Comparison of ENCODE assay signal across 11 mouse cellular contexts in the genomic region with DNA sequence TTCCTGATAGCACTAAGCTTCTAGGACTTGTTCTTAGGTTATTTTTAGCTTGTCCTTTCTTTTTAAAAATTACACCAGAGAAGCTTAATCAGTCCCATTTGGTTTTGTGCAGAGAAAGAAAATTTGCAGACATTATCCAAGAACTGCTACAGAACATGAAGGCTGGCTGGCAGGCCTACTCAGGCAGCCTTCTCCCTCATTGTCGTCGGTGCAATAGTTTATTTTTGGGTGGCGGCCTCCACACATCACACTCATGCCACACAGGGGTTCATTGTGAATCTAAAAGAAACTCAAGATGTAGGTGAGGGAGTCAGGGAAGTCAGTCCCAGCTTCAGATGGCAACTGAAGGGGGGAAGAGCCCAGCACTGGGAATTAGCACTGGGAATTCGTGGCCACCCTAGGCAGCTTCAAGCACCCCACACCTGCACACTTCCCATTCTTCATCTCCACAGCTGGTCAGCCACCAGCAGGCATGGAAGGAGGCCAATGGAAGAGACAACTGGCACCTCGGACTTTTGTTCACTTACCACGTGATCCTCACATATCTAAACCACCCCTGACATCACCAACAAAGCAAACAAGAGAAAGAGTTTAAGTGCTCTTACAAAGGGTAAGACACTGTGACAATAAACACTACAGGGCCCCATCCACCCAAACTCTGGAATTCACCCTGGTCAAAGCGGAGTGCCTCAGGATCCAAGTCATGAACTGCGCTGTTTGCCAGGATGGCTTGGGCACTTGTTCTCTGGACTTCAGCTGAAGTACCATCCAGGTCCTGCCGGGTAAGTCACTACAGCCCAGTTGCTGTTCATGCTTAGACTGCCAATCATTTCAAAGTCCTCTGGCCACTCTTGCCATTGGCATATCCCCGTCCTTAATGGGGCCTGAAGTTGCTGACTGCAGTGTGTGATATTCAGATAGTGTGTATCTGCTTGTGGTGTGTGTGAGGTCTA. TPM values are rescaled to one million over a fixed set of nuclear protein-coding genes. Genes with fewer than 3 reads are reported as not detected.
DNase-seq lines count a peak whose midpoint lies in the region; ATAC-seq and TF ChIP-seq lines count a peak whose summit lies in the region.
"Had no signal": no experiment of that assay in that cellular context is flagged by ENCODE, and none has a peak within 500 bp of the region (broad histone marks: within the 10 kb centered on the region; RNA-seq: fewer than 3 reads in every experiment).

No protein-coding gene starts in this region.

- no peak for TF ChIP-seq CTCF in liver, adult 2 months (IDR thresholded peaks at IDR 0.05; ENCODE audit: low read depth, low read length)
- no peak for TF ChIP-seq CTCF in liver, embryonic 14.5 days (IDR thresholded peaks at IDR 0.05; ENCODE audit: low read depth)

- no peak for TF ChIP-seq POLR2A in liver, adult 2 months (IDR thresholded peaks at IDR 0.05; ENCODE audit: extremely low read depth, insufficient read depth, low read length)
- no peak for TF ChIP-seq POLR2A in myocyte (IDR thresholded peaks at IDR 0.05; ENCODE audit: insufficient read length, low read depth)

- no peak overlapping the region for H3K9ac ChIP-seq in heart, embryonic 15.5 days
- H3K9ac ChIP-seq in liver, adult 2 months (ENCODE audit: low read depth, low read length) = no peak overlapping the region
- no peak overlapping the region for H3K9ac ChIP-seq in liver, embryonic 14.5 days (replicated peaks)
- H3K9ac ChIP-seq: embryonic facial prominence, embryonic 13.5 days; forebrain, embryonic 13.5 days had no signal

- H3K27ac ChIP-seq in heart, embryonic 15.5 days = peak overlapping the region; percentile 7; the same call in 1 of the 2 replicates
- H3K27ac ChIP-seq in liver, adult 2 months (replicated peaks; ENCODE audit: insufficient read depth, low read depth, low read length) = peak overlapping the region; percentile 30
- no peak overlapping the region for H3K27ac ChIP-seq in liver, embryonic 14.5 days
- H3K27ac ChIP-seq: embryonic facial prominence, embryonic 13.5 days; forebrain, embryonic 13.5 days had no signal

- no peak overlapping the region for H3K4me2 ChIP-seq in heart, embryonic 15.5 days
- H3K4me2 ChIP-seq in liver, embryonic 14.5 days (ENCODE audit: low read depth) = no peak overlapping the region
- H3K4me2 ChIP-seq in myocyte (ENCODE audit: low read depth) = peak overlapping the region; percentile 8
- H3K4me2 ChIP-seq: embryonic facial prominence, embryonic 13.5 days; forebrain, embryonic 13.5 days had no signal

- no peaks in the 10 kb centered on the region for H3K79me2 ChIP-seq in liver, adult 2 months (ENCODE audit: control insufficient read depth, insufficient read depth, low read length)
- H3K79me2 ChIP-seq in myocyte (ENCODE audit: control insufficient read depth, insufficient read depth) = no peaks in the 10 kb centered on the region

- 57% methylated on average over 10 of the region's 10 CpGs for WGBS in heart, embryonic 15.5 days
- WGBS in liver, adult 2 months = 43% methylated on average over 10 of the region's 10 CpGs
- 55% methylated on average over 10 of the region's 10 CpGs for WGBS in liver, embryonic 14.5 days (ENCODE audit: insufficient replicate concordance)

- DNase-seq in heart, postnatal 4 days = no peak
- DNase-seq in liver, adult 2 months (ENCODE audit: extremely low read depth, low read depth, low spot score) = peak; percentile 92
- no peak for DNase-seq in liver
- no peak for DNase-seq in liver, embryonic 14.5 days (ENCODE audit: low read depth in 3 of 3, low spot score in 3 of 3)
- no peak for DNase-seq in T-cell, adult 2 months (ENCODE audit: low spot score)
- DNase-seq in retina, postnatal 1 day = no peak
- DNase-seq: gastrocnemius, postnatal 36 days had no signal

- TF ChIP-seq EP300 in liver, embryonic 14.5 days (IDR thresholded peaks at IDR 0.05; ENCODE audit: low read depth) = no peak

- no peak overlapping the region for H3ac ChIP-seq in myocyte (ENCODE audit: control insufficient read depth, insufficient read length)

- H3K4me1 ChIP-seq in heart, embryonic 15.5 days (replicated peaks) = peaks cover 5% of the 10 kb centered on the region; the same call in 1 of the 2 replicates
- H3K4me1 ChIP-seq in liver, adult 2 months (ENCODE audit: control insufficient read depth, insufficient read depth, low read length) = peaks cover 4% of the 10 kb centered on the region; the same call in 1 of the 2 replicates
- peaks cover 0 to 10% of the 10 kb centered on the region in 2 experiments; a peak in 2 of 4 replicates for H3K4me1 ChIP-seq in liver, embryonic 14.5 days (replicated peaks; ENCODE audit: control insufficient read depth in 2 of 2, insufficient read depth in 2 of 2, low read length in 1 of 2)
- H3K4me1 ChIP-seq: forebrain, embryonic 13.5 days had no signal

- H3K4me3 ChIP-seq in heart, embryonic 15.5 days = no peak overlapping the region
- no peak overlapping the region for H3K4me3 ChIP-seq in liver, adult 2 months (ENCODE audit: insufficient read depth, low read depth, low read length)
- no peak overlapping the region for H3K4me3 ChIP-seq in liver, embryonic 14.5 days (ENCODE audit: insufficient read depth in 1 of 2, low read depth in 2 of 2, low read length in 2 of 2)
- H3K4me3 ChIP-seq in myocyte = no peak overlapping the region
- H3K4me3 ChIP-seq: embryonic facial prominence, embryonic 13.5 days; forebrain, embryonic 13.5 days had no signal

- no peaks in the 10 kb centered on the region for H3K27me3 ChIP-seq in heart, embryonic 15.5 days
- H3K27me3 ChIP-seq in liver, adult 2 months (ENCODE audit: control insufficient read depth, insufficient read depth, low read length) = no peaks in the 10 kb centered on the region
- H3K27me3 ChIP-seq in liver, embryonic 14.5 days (ENCODE audit: control insufficient read depth, insufficient read depth, low read length) = no peaks in the 10 kb centered on the region
- H3K27me3 ChIP-seq in myocyte (ENCODE audit: control insufficient read depth, insufficient read depth, insufficient read length) = no peaks in the 10 kb centered on the region
- H3K27me3 ChIP-seq: embryonic facial prominence, embryonic 13.5 days; forebrain, embryonic 13.5 days had no signal

- no peaks in the 10 kb centered on the region for H3K9me3 ChIP-seq in heart, embryonic 15.5 days (replicated peaks)
- H3K9me3 ChIP-seq in liver, embryonic 14.5 days (ENCODE audit: control insufficient read depth, low read length) = no peaks in the 10 kb centered on the region
- H3K9me3 ChIP-seq: embryonic facial prominence, embryonic 13.5 days; forebrain, embryonic 13.5 days had no signal

- no peaks in the 10 kb centered on the region for H3K36me3 ChIP-seq in heart, embryonic 15.5 days
- H3K36me3 ChIP-seq in liver, adult 2 months (ENCODE audit: control insufficient read depth, insufficient read depth, low read length) = no peaks in the 10 kb centered on the region
- no peaks in the 10 kb centered on the region for H3K36me3 ChIP-seq in liver, embryonic 14.5 days (replicated peaks; ENCODE audit: control insufficient read depth, insufficient read depth, low read depth)
- H3K36me3 ChIP-seq in myocyte (ENCODE audit: control insufficient read depth, insufficient read depth) = no peaks in the 10 kb centered on the region
- H3K36me3 ChIP-seq: embryonic facial prominence, embryonic 13.5 days had no signal

- no peak for ATAC-seq in heart, embryonic 15.5 days (replicated peaks; ENCODE audit: insufficient number of reproducible peaks, insufficient read depth, low FRiP score, low read depth)
- ATAC-seq in liver, embryonic 14.5 days (ENCODE audit: insufficient read depth) = 0 out of 2 replicates have a peak, but pooled peaks have one; percentile 14
- ATAC-seq: forebrain, embryonic 13.5 days had no signal

TF ChIP-seq in myocyte, 11 proteins besides CTCF, POLR2A, EP300 and RAD21:
- no peak for TF ChIP-seq SRF (IDR thresholded peaks at IDR 0.05; ENCODE audit: control insufficient read depth, insufficient read length, low read depth)
- TF ChIP-seq TCF3 (IDR thresholded peaks at IDR 0.05; ENCODE audit: insufficient read length, low read depth) = no peak
- TF ChIP-seq MAX (IDR thresholded peaks at IDR 0.05; ENCODE audit: low read depth) = no peak
- TF ChIP-seq REST (IDR thresholded peaks at IDR 0.05; ENCODE audit: insufficient read depth, insufficient read length) = no peak
- TF ChIP-seq MYOG (IDR thresholded peaks at IDR 0.05; ENCODE audit: control insufficient read depth in 1 of 3, insufficient read depth in 1 of 3, insufficient read length in 2 of 3, low read depth in 2 of 3) = peak; percentile 14 to 85 (median 38)
- TF ChIP-seq MYOD1 (IDR thresholded peaks at IDR 0.05; ENCODE audit: control insufficient read depth in 1 of 3, insufficient read length in 2 of 3, low read depth in 2 of 3) = peak in 2 of 3 experiments; percentile 44
- TF ChIP-seq USF1 (IDR thresholded peaks at IDR 0.05; ENCODE audit: low read depth) = no peak
- no peak for TF ChIP-seq POLR2AphosphoS2 (IDR thresholded peaks at IDR 0.05; ENCODE audit: insufficient read length, low read depth)
- TF ChIP-seq CEBPB (IDR thresholded peaks at IDR 0.05; ENCODE audit: insufficient read depth, poor library complexity, severe bottlenecking) = no peak
- no peak for TF ChIP-seq E2F4 (IDR thresholded peaks at IDR 0.05; ENCODE audit: insufficient read depth)
- no peak for TF ChIP-seq TCF12 (IDR thresholded peaks at IDR 0.05; ENCODE audit: insufficient read depth, poor library complexity, severe bottlenecking)

RNA-seq across cellular contexts. Expression of gene Lrrc8d, which starts 9.0 kb away (rescaled TPM):
- 7.4 and 9.1 TPM in 2 replicates for polyA plus RNA-seq in heart, embryonic 15.5 days (2015; fragmentation: Nextera tagmentation; extraction: Ambion mirVana)
- 10 to 100 TPM; 21.2 to 23.6 TPM for total RNA-seq in heart, postnatal 4 days (2021)
- total RNA-seq in liver, adult 2 months (2014; rRNA removed) = 11.6 and 13.8 TPM in 2 replicates
- 7.0 and 7.9 TPM in 2 replicates for polyA plus RNA-seq in liver, adult 2 months (2012; rRNA removed)
- 2.5 and 3.3 TPM in 2 replicates for polyA plus RNA-seq in liver, embryonic 14.5 days (2012; rRNA removed)
- polyA plus RNA-seq in liver, embryonic 14.5 days (2014; fragmentation: Nextera tagmentation; extraction: Ambion mirVana) = 7.5 and 7.8 TPM in 2 replicates
- 24.8 TPM for polyA plus RNA-seq in myocyte (2012; fragmentation: generic; extraction: Trizol)
